Mouse (Mus musculus) v-Abl transformed pro-B cells (cell line): Measurements from ENCODE around the gene Gdpd3.
"Not testable (repeated sequence)": the region's sequence is repeated elsewhere in the genome, so short reads cannot be mapped to it uniquely, and the experiment has no call there.

ENCODE experiments used
- in situ Hi-C, 2 experiments: fragments of 400-800 bp; cut with MboI; formaldehyde crosslinking; loops; one replicate each; pipeline ENCODE4 v1.15.1; 2025; ENCODE audit not compliant: unreplicated experiment in 2 of 2

Gdpd3 gene

DNA sequence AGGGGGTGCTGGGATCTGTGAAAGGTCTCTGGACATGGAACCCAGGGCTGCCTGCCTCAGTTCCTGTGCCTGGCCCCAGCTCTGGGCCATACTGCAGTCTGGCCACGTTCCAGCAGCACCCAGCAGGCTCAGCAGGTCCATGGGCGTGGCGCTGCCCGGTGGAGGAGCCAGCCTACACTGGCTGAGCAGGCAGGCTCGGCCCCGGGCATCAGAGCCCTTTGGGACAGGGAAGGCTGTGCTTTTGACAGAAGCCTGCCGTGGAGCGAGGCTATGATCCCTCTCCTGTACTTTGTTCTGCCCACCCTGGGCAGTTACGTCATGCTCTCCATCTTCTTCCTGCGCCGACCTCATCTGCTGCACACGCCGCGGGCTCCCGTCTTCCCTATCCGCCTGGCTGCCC, at the start of gene Gdpd3:
Gene Gdpd3 (plus strand): TSS at position 134 of the 400 bp plus-strand sequence.
- in situ Hi-C loops, result no loop called here

DNA sequence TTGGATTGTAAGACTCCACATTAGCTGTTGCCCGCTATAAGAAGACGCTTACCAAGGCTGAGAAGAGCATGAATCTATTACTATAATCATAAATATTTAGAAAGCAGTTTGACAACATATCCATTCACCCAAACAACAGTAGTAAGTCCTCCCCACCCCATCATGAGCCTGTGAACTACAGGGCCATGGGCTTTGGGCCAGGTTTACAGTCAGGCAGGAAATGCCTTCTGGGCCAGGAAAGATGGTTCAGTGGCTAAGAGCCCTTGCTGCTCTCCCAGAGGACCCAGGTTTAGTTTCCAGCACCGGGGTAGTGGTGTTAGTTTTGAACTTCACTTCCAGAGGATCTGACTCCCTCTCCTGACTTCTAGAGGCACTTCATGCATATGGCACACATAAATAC, 48.6 kb upstream of the Gdpd3 start:
- in situ Hi-C loops, result no loop called here

DNA sequence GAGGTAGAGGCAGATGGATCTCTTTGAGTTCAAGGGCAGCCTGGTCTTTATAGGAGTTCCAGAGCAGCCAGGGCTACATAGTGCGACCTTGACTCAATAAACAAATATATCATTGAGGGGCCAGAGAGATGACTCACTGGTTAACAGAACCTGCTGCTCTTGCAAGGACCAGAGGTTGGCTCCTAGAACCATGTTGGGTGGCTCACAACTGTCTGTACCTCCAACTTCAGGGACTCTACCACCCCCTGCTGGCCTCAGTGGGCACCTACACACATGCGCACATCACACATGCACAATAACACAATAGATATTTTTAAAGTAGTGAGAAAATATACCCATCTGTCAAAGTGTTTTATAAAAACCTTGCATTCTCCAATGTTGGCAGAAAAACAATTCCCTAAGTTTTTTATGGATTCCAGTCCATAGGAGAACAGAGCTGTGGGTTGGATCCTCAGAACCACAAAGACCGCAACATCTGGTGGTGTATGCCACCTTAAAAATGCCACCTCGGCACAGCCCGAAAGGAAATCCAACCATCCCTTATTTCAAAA, 47.3 kb upstream of the Gdpd3 start:
- in situ Hi-C loops, result no loop called here

DNA sequence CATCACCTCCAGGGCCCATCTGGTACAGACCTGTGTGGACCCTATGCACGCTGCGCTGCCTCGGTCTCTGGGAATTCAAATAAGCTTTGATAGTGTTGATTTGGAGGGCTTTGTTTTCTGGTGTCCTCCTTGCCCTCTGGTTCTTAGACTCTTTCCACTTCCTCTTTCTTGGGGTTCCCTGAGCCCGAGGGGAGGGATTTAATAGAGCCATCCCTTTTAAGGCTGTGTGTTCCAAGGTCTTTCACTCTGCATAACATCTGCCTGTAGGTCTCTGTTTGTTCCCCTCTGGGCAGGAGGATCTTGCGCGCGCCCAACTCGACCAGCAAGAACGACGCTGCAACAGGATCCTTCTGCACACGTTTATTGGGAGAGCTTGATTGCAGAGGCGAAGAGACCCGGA, 44.5 kb upstream of the Gdpd3 start:
- in situ Hi-C loops, result no loop called here

DNA sequence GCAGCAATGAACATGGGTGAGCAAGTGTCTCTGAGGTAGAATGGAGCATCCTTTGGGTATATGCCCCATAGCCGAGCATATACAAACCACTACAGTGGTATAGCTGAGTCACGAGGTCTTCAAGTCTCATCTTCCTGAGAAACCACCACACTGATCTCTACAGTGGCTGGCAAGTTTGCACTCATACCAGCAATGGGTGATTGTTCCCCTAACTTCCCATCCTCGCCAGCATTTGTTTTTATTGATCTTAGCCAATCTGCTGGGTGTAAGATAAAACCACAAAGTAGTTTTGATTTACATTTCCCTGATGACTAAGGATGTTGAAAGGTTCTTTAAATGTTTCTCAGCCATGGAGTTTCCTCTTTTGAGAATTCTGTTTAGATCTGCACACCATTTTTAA, 41.1 kb upstream of the Gdpd3 start:
- in situ Hi-C loops, result no loop called here

DNA sequence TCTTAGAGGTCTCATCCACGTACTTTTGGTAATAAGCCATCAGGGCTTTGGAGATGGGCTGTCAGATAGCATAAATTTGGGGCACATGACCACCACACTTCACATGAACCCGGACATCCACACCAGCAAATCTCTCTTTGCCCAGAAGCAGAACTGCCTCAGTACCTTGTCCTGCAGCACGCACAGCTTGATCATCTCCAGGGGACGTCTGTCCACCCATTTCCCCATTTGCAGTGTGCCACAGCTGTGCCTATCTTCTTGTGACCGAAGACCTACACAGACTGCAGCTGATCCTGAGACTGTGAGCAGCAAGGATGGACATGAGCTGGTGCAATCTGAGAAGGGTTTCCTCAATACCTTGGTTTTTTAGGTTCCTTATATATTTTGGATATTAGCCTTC, 40.5 kb upstream of the Gdpd3 start:
- in situ Hi-C loops, result no loop called here

DNA sequence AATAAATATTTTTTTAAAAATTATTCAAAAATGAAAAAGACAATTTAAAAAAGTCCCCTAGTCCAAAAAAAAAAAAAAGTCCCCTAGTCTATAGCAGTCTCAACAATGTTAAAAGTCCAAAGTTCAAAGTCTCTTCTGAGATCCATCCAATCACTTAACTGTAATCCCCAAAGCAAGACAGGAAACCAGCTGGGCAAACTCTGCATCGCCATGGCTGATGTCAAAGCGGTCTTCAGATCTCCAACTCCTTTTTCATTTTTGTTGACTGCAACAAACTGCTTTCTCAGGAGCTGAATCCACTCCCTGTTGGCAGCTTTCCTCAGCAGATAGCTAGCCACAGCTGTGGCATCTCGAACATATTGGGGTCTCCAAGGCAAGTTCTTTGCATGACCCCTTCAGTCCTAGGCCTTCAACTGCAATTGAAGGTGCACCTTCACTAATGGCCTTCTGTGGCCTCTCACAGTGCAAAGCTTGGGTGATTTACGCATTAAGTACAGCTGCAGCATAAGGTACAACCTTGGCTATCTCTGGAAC, 35.8 kb upstream of the Gdpd3 start:
- in situ Hi-C loops, result not testable (repeated sequence)

DNA sequence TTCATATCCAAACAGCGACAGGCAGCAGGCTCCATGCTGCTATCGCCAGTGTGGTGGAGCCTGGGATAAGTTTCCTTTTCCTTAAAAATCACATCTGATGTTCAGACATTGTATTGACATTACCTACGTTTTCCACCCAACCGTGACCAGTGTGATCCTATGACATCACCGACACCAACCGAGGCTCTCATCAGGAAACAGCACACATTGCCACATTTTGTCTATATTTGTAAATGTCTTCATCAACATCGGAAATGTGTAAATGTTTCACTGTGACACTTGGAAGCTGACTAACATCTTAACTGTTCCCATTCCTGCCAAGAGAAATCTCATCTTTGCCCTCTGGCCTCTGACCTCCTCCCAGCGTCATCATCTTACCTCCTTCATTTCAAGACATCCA, 30.0 kb upstream of the Gdpd3 start:
- in situ Hi-C loops, result no loop called here

DNA sequence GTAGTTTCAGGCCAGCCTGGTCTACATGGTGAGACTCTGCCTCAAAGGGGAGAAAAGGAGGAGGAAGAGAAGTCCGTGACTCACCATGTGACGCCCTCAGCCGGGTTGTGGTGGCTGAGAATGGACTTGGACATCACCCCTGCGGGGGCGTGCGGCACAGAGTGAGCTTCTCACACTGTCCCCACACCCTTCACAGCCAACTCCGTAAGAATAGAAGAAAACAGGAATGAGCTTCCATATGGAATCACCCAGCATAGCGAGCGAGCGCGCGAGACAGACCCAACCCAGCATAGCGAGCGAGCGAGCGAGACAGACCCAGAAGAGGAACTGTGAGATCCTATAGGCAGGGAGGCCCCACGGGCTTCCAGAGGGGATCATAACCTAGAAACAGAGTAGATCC, 26.6 kb upstream of the Gdpd3 start:
- in situ Hi-C loops, result no loop called here

DNA sequence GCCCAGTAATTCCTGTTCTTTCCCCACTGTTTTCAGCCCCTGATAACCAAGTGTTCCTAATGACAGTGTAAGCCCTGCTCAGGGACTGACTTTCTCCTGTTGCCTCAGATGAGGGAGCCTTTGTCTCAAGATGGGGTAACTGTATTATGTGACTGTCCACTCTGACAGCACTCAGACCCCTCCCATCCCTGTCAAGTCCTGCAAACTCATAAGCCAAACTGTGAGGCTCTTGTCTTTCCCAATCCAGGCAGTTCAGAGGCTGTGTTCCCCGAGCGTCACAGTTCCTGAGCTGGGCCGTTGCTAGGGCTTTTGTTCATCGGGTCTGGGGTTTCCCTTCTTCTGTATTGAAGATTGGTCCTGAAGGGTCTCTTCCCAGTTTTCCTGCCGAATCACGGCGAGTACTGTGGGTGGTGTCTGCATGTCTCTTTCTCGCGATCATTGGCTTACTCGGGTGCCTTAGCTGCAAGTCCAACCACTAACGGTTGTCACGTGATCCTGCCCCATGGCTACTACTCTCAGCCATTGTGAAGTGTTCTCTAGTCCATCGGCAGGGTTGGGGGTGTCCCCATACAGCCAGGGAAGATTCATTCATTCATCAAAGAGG, 25.9 kb upstream of the Gdpd3 start:
- in situ Hi-C loops, result no loop called here

DNA sequence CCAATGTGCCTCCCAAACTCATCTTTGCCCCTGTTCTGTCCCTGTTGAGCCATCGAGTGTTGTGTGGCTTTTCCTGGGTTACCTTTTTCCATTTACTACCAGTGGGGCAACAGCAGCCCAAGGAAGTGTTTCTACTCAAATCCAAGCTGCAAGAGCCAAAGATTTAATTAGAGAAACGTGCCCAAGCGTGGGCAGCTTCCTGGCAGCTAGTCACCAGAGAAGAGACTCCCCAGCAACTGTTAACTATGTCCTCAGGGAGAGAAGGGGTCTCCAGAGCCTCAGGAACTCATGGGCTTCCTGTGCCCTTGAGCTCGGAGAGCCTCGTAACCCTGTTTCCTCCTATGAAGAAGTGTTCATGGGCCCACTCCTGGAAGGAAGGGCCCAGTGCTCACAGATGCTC, 25.2 kb upstream of the Gdpd3 start:
- in situ Hi-C loops, result no loop called here

DNA sequence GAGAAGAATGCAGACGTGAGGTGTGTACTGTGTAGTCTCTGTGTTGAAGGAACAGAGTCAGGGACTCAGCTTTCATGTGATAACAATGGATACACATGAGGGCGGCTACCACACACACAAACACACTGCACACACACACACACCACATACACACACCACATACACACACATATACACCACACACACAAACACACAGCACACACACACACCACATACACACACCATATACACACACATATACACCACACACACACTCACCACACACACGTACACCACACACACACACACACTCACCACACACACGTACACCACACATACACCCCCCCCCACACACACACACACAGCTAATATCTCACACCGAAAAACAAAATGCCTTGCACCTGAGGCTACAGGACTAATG, 24.7 kb upstream of the Gdpd3 start:
- in situ Hi-C loops, result no loop called here

DNA sequence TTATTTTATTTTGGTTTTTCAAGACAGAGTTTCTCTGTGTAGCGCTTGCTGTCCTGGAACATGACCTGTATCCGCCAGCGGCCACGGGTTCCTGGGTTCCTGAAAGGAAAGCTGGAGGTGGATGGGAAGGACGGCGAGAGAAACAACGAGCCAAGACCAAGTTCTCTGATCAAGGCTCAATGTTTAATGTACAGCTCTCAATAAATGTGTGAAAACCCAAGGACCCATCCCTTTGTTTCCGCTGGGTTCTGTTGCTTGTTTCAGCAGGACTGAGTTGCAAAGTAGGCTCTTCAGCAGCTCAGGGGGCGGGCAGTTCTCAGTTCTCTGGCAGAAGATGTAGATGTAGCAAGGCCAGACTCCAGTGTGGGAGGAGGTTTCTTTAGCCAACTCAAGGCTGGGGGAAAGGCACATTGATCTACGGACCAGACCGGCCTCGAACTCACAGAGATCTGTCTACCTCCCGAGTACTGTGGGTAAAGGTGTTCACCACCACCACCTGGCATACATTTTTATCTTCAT, 24.1 kb upstream of the Gdpd3 start:
- in situ Hi-C loops, result no loop called here

DNA sequence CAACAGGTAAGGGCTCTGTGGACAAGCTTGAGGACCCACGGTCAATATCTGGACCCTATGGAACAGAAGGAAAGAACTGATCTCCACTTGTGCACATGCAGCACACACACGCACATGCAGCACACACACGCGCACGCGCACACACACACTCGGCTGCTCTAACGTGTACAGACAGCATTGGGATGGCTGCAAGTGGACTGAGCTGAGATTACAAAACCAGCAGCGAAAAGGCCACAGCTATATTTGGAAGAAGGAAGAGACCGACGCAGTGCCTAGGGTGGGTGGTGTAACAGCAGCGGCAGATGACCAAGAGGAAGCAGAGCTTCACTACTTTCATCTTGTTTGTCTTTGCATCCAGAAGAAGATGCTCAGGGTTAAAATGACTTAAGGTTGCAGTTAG, 20.1 kb upstream of the Gdpd3 start:
- in situ Hi-C loops, result no loop called here

DNA sequence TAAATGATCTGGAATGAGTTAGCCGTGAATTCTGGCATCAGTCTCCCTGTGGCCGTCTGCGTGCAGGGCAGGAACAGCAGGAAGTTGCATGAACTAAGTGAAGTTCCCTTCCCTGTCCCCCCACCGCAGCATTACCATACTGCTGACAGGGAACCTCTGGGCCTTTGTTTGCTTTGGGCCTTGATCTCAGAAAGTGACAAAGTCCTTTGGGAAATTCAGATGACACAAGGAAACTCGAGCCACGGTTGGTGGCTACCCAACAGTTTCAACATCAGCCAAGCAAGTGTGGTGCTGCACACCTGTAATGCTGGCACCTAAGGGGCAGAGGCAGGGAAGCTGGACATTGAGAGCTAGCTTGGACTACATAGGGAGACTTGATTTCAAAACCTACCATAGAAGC, 19.3 kb upstream of the Gdpd3 start:
- in situ Hi-C loops, result no loop called here

DNA sequence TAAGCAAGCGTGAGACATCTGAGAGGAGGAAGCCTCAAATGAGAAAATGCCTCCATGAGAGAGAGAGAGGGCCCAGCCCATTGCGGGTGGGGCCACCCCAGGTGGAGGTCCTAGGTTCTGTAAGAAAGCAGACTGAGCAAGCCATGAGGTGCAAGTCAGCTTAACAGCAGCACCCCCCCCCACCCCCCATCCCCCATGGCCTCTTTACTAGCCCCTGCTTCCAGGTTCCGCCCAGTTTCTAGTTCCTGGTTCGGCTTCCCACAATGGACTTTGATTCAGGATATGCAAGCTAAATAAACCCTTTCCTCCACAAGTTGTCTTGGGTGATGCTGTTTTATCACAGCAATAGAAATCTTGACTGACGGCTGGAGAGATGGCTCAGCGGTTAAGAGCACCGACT, 17.3 kb upstream of the Gdpd3 start:
- in situ Hi-C loops, result no loop called here

DNA sequence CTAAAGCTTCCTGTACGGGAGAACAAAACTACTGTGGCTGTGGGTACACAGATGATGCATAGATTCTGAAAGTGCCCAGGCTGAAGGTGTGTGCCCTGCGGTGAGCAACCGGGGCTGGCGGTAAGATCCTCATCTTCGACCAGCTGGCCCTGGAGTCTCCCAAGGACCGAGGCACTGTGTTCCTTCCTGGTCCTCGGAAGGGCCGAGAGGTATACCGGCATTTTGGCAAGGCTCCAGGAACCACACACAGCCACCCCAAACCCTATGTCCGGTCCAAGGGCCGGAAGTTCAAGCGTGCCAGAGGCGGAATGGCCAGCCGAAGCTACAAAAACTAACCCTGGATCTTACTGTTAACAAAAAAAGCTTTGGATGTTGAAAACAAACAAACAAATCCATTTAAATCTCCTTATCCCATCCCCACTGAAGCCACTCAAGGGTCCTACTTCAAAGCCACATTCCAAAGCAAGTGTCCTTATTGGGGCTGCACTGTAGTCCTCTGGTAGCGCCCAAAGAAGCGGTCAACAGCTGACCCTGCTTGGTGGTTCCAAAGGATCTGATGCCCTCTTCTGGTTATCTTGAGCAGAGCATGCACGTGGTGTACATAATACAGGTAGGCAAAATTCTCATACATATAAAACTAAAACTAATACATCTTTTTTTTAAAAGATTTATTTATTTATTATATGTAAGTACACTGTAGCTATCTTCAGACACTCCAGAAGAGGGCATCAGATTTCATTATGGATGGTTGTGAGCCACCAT, 16.4 kb upstream of the Gdpd3 start:
- in situ Hi-C loops, result loop anchor here in 1 of 2 experiments (5.0 kb wide), 1 partner anchor 42 kb away; the partner anchor contains the start of gene Coro1a

DNA sequence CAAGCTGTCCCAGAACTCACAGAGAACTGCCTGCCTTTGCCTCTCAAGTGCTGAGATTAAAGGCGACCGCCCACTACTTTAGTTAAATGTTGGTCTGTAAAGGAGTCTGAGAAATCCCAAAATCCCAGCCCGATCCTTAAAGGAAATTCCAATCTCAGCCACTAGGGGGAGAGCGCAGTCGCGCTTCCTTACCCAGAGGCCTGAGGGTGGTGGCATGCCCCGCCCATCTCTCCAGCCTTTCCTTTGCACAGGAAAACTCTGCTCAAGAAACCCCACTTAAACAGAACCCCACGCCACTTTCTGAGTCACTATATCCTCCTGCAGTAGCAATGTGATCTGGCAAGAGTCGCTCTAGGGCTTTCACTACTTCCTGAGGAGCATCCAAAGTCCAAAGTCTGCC, 11.3 kb upstream of the Gdpd3 start:
- in situ Hi-C loops, result loop anchor here in 1 of 2 experiments (5.0 kb wide), 1 partner anchor 48 kb away; the partner anchor contains the start of gene Coro1a

DNA sequence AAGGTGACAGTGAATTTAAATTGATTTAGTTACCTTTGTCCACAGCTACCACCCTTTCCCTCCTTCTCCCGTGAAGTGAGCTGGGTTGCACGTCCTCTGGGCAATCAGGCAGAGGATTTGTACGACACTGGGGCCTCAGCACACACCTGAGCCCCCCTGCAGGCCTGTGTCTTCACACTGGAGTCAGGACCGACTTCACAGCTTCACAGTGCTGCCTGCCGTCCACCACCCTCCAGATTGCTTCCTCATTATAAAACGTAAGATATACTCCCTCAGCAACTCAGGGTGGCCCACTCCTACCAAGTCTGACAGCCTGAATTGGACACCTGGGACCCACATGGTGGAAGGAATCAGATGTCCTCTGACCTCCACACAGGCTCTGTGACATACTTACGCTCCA, 7.6 kb upstream of the Gdpd3 start:
- in situ Hi-C loops, result no loop called here

DNA sequence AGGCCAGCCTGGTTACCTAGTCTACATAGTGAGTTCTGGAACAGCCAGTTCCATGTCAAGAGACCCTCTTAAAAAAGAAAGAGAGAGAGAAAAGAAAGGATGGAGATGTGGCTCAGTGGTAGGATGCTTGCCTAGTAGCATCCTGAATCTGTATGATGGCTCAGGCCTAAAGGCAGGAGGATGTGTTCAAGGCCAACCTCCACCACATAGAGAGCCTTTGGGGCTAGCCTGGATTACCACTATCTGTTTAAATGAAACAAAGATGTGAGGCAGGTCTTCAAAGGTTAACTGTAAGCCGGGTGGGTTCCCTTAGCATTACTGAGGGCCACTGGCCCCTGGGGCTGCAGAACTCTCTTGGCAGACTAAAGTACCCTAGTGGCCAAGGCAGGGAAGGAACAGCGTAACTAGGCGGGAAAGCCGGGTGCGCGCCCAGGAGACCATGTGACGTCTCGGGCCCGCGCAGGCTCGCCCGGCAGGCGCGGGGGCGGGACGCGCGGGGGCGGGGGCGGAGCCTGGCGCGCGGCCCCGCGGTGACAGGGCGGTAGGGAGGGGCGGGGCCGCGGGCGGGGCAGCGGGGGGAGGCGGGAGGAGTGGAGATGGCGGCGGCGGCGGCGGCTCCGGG, 7.0 kb upstream of the Gdpd3 start, which contains the start of gene Mapk3:
Gene Mapk3 (plus strand): TSS at position 552 of the 622 bp plus-strand sequence.
- in situ Hi-C loops, result no loop called here
